Mouse (Mus musculus) lung, postnatal 25 days (tissue): Measurements from ENCODE around the gene Rps2.
"Not testable (repeated sequence)": the region's sequence is repeated elsewhere in the genome, so short reads cannot be mapped to it uniquely, and the experiment has no call there.

Experiments used
- DNase-seq: peaks from one replicate; pipeline ENCODE4 v3.0.0; 2022; ENCODE audit warnings: low spot score

Gene Rps2

GRCm38 (mm10) chr17:24717943-24718342 lies at the start of gene Rps2, which contains the start of gene Rnf151:
TSS of gene Rps2 (plus strand) at chr17:24718116.
TSS of gene Rnf151 (minus strand) at chr17:24718063.
- no peak for DNase-seq

- DNase-seq, result not testable (repeated sequence)
Observed at GRCm38 (mm10) chr17:24669214-24669544, 48.7 kb upstream of the Rps2 start.

GRCm38 (mm10) chr17:24669545-24670245 lies 48.2 kb upstream of the Rps2 start, which contains the start of gene Zfp598:
TSS of gene Zfp598 (plus strand) at chr17:24669687.
- DNase-seq, result peak; percentile 96

- DNase-seq, result no peak
Observed at GRCm38 (mm10) chr17:24670246-24670844, 47.6 kb upstream of the Rps2 start.

- no peak for DNase-seq
Observed at GRCm38 (mm10) chr17:24671346-24671745, 46.6 kb upstream of the Rps2 start.

GRCm38 (mm10) chr17:24672141-24672540 lies 45.8 kb upstream of the Rps2 start:
- peak; percentile 74 for DNase-seq

GRCm38 (mm10) chr17:24674277-24674676 lies 43.6 kb upstream of the Rps2 start:
- no peak for DNase-seq

- DNase-seq, result peak; percentile 75
Observed at GRCm38 (mm10) chr17:24676187-24676586, 41.7 kb upstream of the Rps2 start.

GRCm38 (mm10) chr17:24676877-24677276 lies 41.0 kb upstream of the Rps2 start:
- no peak for DNase-seq

GRCm38 (mm10) chr17:24677500-24678080 lies 40.3 kb upstream of the Rps2 start:
- no peak for DNase-seq

- peak; percentile 60 for DNase-seq
Observed at GRCm38 (mm10) chr17:24686514-24686913, 31.4 kb upstream of the Rps2 start.

GRCm38 (mm10) chr17:24687146-24687595 lies 30.7 kb upstream of the Rps2 start:
- DNase-seq, result peak; percentile 56

- no peak for DNase-seq
Observed at GRCm38 (mm10) chr17:24687599-24687998, 30.3 kb upstream of the Rps2 start.

GRCm38 (mm10) chr17:24689251-24690081 lies 28.4 kb upstream of the Rps2 start, which contains the start of gene Syngr3:
TSS of gene Syngr3 (minus strand) at chr17:24689955.
- no peak for DNase-seq

GRCm38 (mm10) chr17:24692385-24692784 lies 25.5 kb upstream of the Rps2 start:
- no peak for DNase-seq

GRCm38 (mm10) chr17:24695326-24696010 lies 22.4 kb upstream of the Rps2 start:
- DNase-seq, result no peak

GRCm38 (mm10) chr17:24696011-24696697 lies 21.8 kb upstream of the Rps2 start, which contains the start of the genes Gfer and Noxo1:
TSS of gene Gfer (minus strand) at chr17:24696156.
TSS of gene Noxo1 (plus strand) at chr17:24696234.
- DNase-seq, result peak; percentile 86

GRCm38 (mm10) chr17:24697985-24698384 lies 19.9 kb upstream of the Rps2 start:
- DNase-seq, result no peak

GRCm38 (mm10) chr17:24698715-24699114 lies 19.2 kb upstream of the Rps2 start:
- no peak for DNase-seq

- no peak for DNase-seq
Observed at GRCm38 (mm10) chr17:24699473-24699872, 18.4 kb upstream of the Rps2 start.

- DNase-seq, result no peak
Observed at GRCm38 (mm10) chr17:24701251-24701650, 16.7 kb upstream of the Rps2 start.
